Mouse (Mus musculus): ENCODE results near the gene Fkbp15. TPM values are rescaled to one million over a fixed set of nuclear protein-coding genes. Genes with fewer than 3 reads are reported as not detected.

The Fkbp15 gene
- polyA plus RNA-seq, 1 experiment from 2014 or later, result 29.0 TPM

DNA sequence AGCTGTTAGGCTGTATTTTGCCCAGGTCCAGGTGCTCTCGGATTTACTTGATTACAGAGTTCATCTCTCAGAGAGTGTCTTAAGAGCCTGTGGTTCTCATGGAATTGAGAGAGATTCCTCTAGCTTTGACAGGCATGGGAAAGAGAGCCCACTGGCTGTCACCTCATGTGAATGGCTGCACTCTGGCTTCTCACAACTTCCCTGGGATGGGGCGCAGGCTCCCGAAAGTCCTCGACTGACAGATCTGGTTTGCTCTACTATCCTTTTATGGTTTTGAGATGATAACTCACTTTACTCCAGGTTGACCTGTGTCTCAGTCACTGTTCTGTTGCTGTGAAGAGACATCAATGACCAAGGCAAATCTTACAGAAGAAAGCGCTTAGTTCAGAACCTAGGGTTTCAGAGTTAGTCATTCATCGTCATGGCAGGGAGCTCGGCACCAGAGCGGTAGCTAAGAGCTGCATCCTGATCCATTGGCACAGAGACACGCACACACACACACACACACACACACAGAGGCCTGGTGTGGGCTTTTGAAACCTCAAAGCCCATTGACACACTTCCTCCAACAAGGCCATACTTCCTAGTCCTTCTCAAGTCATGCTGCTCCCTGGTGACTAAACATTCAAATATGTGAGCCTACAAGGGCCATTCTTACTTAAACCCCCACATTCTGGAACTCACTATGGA is 69.4 kb downstream of the Fkbp15 start:
- WGBS, result 91% methylated on average over 9 of the region's 9 CpGs
- Histone ChIP-seq H3K9ac (no peak overlapping the region), H3K4me3 (no peak overlapping the region), H3K27me3 (no peaks in the 10 kb centered on the region), H3K4me2 (no peak overlapping the region), H3K36me3 (peaks cover 18% of the 10 kb centered on the region; the same call in 1 of the 2 replicates), H3K27ac (no peak overlapping the region), H3K9me3 (no peaks in the 10 kb centered on the region), H3K4me1 (peaks cover 14% of the 10 kb centered on the region)
- no peak for ATAC-seq (ENCODE audit: insufficient number of reproducible peaks, low FRiP score, low TSS enrichment, low read depth)

GRCm38 (mm10) chr4:62289226-62289625 is 71.1 kb downstream of the Fkbp15 start:
- H3K9ac ChIP-seq, result no peak overlapping the region
- ATAC-seq (ENCODE audit: insufficient number of reproducible peaks, low FRiP score, low TSS enrichment, low read depth), result no peak
- WGBS, result 86% methylated on average over 7 of the region's 7 CpGs
- H3K4me2 ChIP-seq, result no peak overlapping the region
- peaks cover 11% of the 10 kb centered on the region; the same call in 1 of the 2 replicates for H3K36me3 ChIP-seq
- H3K27me3 ChIP-seq, result no peaks in the 10 kb centered on the region
- H3K4me3 ChIP-seq, result no peak overlapping the region
- no peak overlapping the region for H3K27ac ChIP-seq
- peaks cover 14% of the 10 kb centered on the region for H3K4me1 ChIP-seq
- no peaks in the 10 kb centered on the region for H3K9me3 ChIP-seq

DNA sequence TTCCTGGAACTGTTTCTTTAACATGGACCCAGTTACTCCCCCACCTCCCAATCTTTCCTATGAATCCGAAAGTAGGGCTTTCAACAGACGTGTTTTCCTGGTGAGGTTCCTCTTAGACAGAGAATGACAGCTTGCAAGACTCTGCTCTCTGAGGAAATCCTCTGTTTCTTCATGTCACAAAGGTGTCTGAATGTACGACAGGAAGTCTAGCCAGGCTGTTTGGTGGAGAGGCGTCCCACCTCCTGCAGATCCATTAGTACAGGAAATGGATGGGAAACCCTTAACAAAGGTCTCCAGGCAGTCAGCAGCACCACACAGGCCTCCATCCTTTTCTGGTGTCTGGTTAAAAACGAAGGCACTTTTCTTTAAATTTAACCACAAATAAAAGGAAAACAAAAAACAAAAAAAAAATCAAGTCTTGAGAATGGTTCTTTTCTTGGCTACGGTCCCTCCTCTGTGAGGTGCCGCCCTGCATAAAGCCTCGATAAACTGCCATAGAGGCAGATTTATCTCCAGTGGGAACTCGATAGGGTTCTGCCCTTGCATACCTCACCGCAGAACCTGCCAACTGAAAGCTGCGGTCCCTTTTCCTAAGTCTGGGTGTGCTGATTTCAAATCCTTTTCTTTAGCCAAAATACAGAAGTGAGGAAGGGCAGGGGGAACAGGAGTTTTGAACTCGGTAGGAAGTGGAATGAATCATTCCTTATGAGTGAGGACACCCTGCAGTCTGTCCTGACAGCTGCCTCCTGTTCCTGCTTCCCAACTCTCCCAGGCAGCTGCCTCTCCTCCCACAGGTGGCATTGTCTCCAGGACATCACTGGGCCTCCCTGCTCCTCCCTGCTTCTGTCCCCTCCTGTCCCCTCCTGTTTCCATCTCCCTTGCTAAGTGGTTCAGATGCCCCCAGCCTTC is 73.1 kb downstream of the Fkbp15 start:
- peak overlapping the region; percentile 76 for H3K4me2 ChIP-seq
- H3K4me3 ChIP-seq, result peak overlapping the region; percentile 81
- no peaks in the 10 kb centered on the region for H3K9me3 ChIP-seq
- ATAC-seq (ENCODE audit: insufficient number of reproducible peaks, low FRiP score, low TSS enrichment, low read depth), result no peak
- peak overlapping the region; percentile 64 for H3K9ac ChIP-seq
- H3K36me3 ChIP-seq, result peaks cover 5% of the 10 kb centered on the region; the same call in 1 of the 2 replicates
- peak overlapping the region; percentile 83; the same call in 1 of the 2 replicates for H3K27ac ChIP-seq
- no peaks in the 10 kb centered on the region for H3K27me3 ChIP-seq
- peaks cover 12% of the 10 kb centered on the region for H3K4me1 ChIP-seq
- 11% methylated on average over 12 of the region's 12 CpGs for WGBS

- under 1% methylated on average over 55 of the region's 55 CpGs for WGBS
- ATAC-seq (ENCODE audit: insufficient number of reproducible peaks, low FRiP score, low TSS enrichment, low read depth), result peak; percentile 78
- peak overlapping the region; percentile 83 for H3K27ac ChIP-seq
Measured at GRCm38 (mm10) chr4:62286257-62286991, 73.9 kb downstream of the Fkbp15 start.

GRCm38 (mm10) chr4:62285576-62285975 is 74.8 kb downstream of the Fkbp15 start:
- H3K27ac ChIP-seq, result no peak overlapping the region
- ATAC-seq (ENCODE audit: insufficient number of reproducible peaks, low FRiP score, low TSS enrichment, low read depth), result no peak
- 68% methylated on average over 8 of the region's 8 CpGs for WGBS
- H3K9ac ChIP-seq, result no peak overlapping the region
- H3K4me1 ChIP-seq, result peaks cover 12% of the 10 kb centered on the region
- peak overlapping the region; percentile 76; the same call in 1 of the 2 replicates for H3K4me2 ChIP-seq
- peaks cover 5% of the 10 kb centered on the region; the same call in 1 of the 2 replicates for H3K36me3 ChIP-seq
- H3K27me3 ChIP-seq, result no peaks in the 10 kb centered on the region
- H3K9me3 ChIP-seq, result no peaks in the 10 kb centered on the region
- no peak overlapping the region for H3K4me3 ChIP-seq

More at GRCm38 (mm10) chr4:62286257-62286991, 73.9 kb downstream of the Fkbp15 start:
- H3K36me3 ChIP-seq, result peaks cover 5% of the 10 kb centered on the region; the same call in 1 of the 2 replicates
- H3K27me3 ChIP-seq, result no peaks in the 10 kb centered on the region
- peak overlapping the region; percentile 81 for H3K4me3 ChIP-seq
- H3K9me3 ChIP-seq, result no peaks in the 10 kb centered on the region
- H3K4me2 ChIP-seq, result peak overlapping the region; percentile 76
- peak overlapping the region; percentile 64 for H3K9ac ChIP-seq
- peaks cover 12% of the 10 kb centered on the region for H3K4me1 ChIP-seq

- no peak overlapping the region for H3K27ac ChIP-seq
- H3K36me3 ChIP-seq, result no peaks in the 10 kb centered on the region
- no peak for ATAC-seq (ENCODE audit: insufficient number of reproducible peaks, low FRiP score, low TSS enrichment, low read depth)
- no peak overlapping the region for H3K4me2 ChIP-seq
- WGBS, result 80% methylated on average over 7 of the region's 7 CpGs
- no peaks in the 10 kb centered on the region for H3K9me3 ChIP-seq
- H3K4me3 ChIP-seq, result no peak overlapping the region
- H3K4me1 ChIP-seq, result peaks cover 11% of the 10 kb centered on the region
- H3K27me3 ChIP-seq, result no peaks in the 10 kb centered on the region
- no peak overlapping the region for H3K9ac ChIP-seq
Measured at GRCm38 (mm10) chr4:62282969-62283368, 77.4 kb downstream of the Fkbp15 start.

DNA sequence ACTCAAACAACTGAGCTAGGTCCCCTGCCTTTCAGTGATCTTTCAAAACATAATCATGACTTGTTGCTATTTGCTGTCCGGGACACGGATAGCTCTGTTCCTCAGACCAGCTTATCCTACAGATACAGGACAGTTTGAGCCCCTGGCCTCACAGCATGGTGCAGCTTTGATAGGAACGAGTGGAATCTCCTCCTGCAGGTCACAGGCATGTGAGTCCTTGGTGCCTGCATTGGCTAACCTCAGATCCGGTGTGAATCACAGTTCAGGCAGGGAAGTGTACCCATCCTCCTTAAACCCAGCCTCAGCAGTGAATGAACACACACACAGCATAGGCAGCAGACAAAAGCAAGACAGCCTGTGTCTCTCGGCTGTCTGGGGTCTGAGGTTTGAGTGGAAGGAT is 79.0 kb downstream of the Fkbp15 start:
- 66% methylated on average over 5 of the region's 5 CpGs for WGBS

GRCm38 (mm10) chr4:62278081-62278480 is 82.3 kb downstream of the Fkbp15 start:
- no peak for ATAC-seq (ENCODE audit: insufficient number of reproducible peaks, low FRiP score, low TSS enrichment, low read depth)

More for the DNA sequence above, 79.0 kb downstream of the Fkbp15 start:
- no peaks in the 10 kb centered on the region for H3K4me1 ChIP-seq
- H3K4me2 ChIP-seq, result no peak overlapping the region
- no peak overlapping the region for H3K27ac ChIP-seq
- no peaks in the 10 kb centered on the region for H3K36me3 ChIP-seq
- H3K9ac ChIP-seq, result no peak overlapping the region
- no peak overlapping the region for H3K4me3 ChIP-seq
- H3K9me3 ChIP-seq, result no peaks in the 10 kb centered on the region
- ATAC-seq (ENCODE audit: insufficient number of reproducible peaks, low FRiP score, low TSS enrichment, low read depth), result no peak
- no peaks in the 10 kb centered on the region for H3K27me3 ChIP-seq

DNA sequence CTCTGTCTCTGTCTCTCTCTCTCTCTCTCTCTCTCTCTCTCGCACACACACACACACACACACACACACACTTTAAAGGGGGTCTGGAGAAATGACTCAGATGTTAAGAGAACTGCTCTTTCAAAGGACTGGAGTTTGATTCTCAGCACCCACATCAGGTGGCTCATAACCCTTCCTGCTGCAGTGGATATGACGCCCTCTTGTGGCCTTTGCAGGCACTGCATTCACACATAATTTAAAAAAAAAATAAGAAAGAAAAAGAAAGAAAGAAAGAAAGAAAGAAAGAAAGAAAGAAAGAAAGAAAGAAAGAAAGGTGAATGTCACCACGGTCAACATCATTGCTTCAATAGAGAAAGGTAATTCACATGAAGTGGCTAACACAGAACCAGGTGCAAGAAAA is 83.1 kb downstream of the Fkbp15 start:
- WGBS, result 76% methylated on average over 3 of the region's 3 CpGs
- ATAC-seq (ENCODE audit: insufficient number of reproducible peaks, low FRiP score, low TSS enrichment, low read depth), result no peak

More at GRCm38 (mm10) chr4:62278081-62278480, 82.3 kb downstream of the Fkbp15 start:
- Histone ChIP-seq H3K4me3 (no peak overlapping the region), H3K9ac (no peak overlapping the region), H3K4me2 (no peak overlapping the region), H3K27ac (no peak overlapping the region), H3K27me3 (no peaks in the 10 kb centered on the region), H3K9me3 (no peaks in the 10 kb centered on the region), H3K4me1 (0 out of 2 replicates have a peak, but pooled peaks cover 4% of the 10 kb centered on the region), H3K36me3 (no peaks in the 10 kb centered on the region)
- 76% methylated on average over 4 of the region's 4 CpGs for WGBS

GRCm38 (mm10) chr4:62276642-62277041 is 83.7 kb downstream of the Fkbp15 start:
- no peaks in the 10 kb centered on the region for H3K27me3 ChIP-seq
- 75% methylated on average over 10 of the region's 10 CpGs for WGBS
- no peaks in the 10 kb centered on the region for H3K9me3 ChIP-seq
- 0 out of 2 replicates have a peak, but pooled peaks cover 4% of the 10 kb centered on the region for H3K4me1 ChIP-seq
- no peaks in the 10 kb centered on the region for H3K36me3 ChIP-seq
- no peak for ATAC-seq (ENCODE audit: insufficient number of reproducible peaks, low FRiP score, low TSS enrichment, low read depth)
- H3K27ac ChIP-seq, result no peak overlapping the region
- no peak overlapping the region for H3K4me2 ChIP-seq
- no peak overlapping the region for H3K9ac ChIP-seq
- H3K4me3 ChIP-seq, result no peak overlapping the region

More for the DNA sequence above, 83.1 kb downstream of the Fkbp15 start:
- no peak overlapping the region for H3K27ac ChIP-seq
- no peak overlapping the region for H3K4me2 ChIP-seq
- no peaks in the 10 kb centered on the region for H3K36me3 ChIP-seq
- H3K27me3 ChIP-seq, result no peaks in the 10 kb centered on the region
- no peak overlapping the region for H3K9ac ChIP-seq
- H3K4me3 ChIP-seq, result no peak overlapping the region
- H3K9me3 ChIP-seq, result no peaks in the 10 kb centered on the region
- H3K4me1 ChIP-seq, result 0 out of 2 replicates have a peak, but pooled peaks cover 4% of the 10 kb centered on the region

GRCm38 (mm10) chr4:62274841-62275536 is 85.4 kb downstream of the Fkbp15 start:
- H3K4me3 ChIP-seq, result no peak overlapping the region
- 58% methylated on average over 12 of the region's 12 CpGs for WGBS
- no peaks in the 10 kb centered on the region for H3K9me3 ChIP-seq
- no peak overlapping the region for H3K4me2 ChIP-seq
- H3K9ac ChIP-seq, result no peak overlapping the region
- 0 out of 2 replicates have a peak overlapping the region, but pooled peaks have one; percentile 27 for H3K27ac ChIP-seq
- no peak for ATAC-seq (ENCODE audit: insufficient number of reproducible peaks, low FRiP score, low TSS enrichment, low read depth)
- 0 out of 2 replicates have a peak, but pooled peaks cover 4% of the 10 kb centered on the region for H3K4me1 ChIP-seq
- no peaks in the 10 kb centered on the region for H3K27me3 ChIP-seq
- H3K36me3 ChIP-seq, result no peaks in the 10 kb centered on the region

Data from limb, embryonic 15.5 days (tissue).